Mouse (Mus musculus) spleen, adult 10 weeks (tissue): Measurements from ENCODE around the gene Cgn. TPM values are rescaled to one million over a fixed set of nuclear protein-coding genes. Genes with fewer than 3 reads are reported as not detected.

Experiments
- polyA plus RNA-seq: library from polyadenylated mRNA; stranded (reverse); fragments of 350-450 nt; fragmentation: Illumina TruSeq; extraction: RNeasy Lipid Tissue Mini Kit (QIAGEN cat#74804); gene quantifications from one replicate; pipeline ENCODE4 v1.2.3, GENCODE M21; 2015; ENCODE audit warnings: low replicate concordance; ENCODE audit not compliant: insufficient read depth

The Cgn gene
- polyA plus RNA-seq, result 0.10 TPM

GRCm38 (mm10) chr3:94786367-94786835, at the start of gene Cgn:
Gene Cgn (minus strand): TSS chr3:94786492.

Other genes with a start within 250 kb of the Cgn start
- gene Snx27, start 203.8 kb downstream of the Cgn start, polyA plus RNA-seq, result 44.1 TPM
- gene Gm10972, start 143.4 kb downstream of the Cgn start, polyA plus RNA-seq, result not detected
- gene Tuft1, start 127.6 kb downstream of the Cgn start, polyA plus RNA-seq, result 4.1 TPM
- not detected for gene Selenbp2, start 92.9 kb downstream of the Cgn start, polyA plus RNA-seq
- 32.7 TPM for gene Pogz, start 51.1 kb upstream of the Cgn start, polyA plus RNA-seq
- gene Psmb4, start 100.5 kb upstream of the Cgn start, polyA plus RNA-seq, result 182 TPM
- 18.9 TPM for gene Selenbp1, start 146.6 kb upstream of the Cgn start, polyA plus RNA-seq
- 55.5 TPM for gene Rfx5, start 167.6 kb upstream of the Cgn start, polyA plus RNA-seq
- gene Pi4kb, start 188.2 kb upstream of the Cgn start, polyA plus RNA-seq, result 62.1 TPM
- gene Zfp687, start 229.0 kb upstream of the Cgn start, polyA plus RNA-seq, result 19.5 TPM